Mouse (Mus musculus): ENCODE measurements around the gene Adamts16. TPM values are rescaled to one million over a fixed set of nuclear protein-coding genes. Genes with fewer than 3 reads are reported as not detected.

Adamts16 gene
- total RNA-seq, 2 experiments from 2014 or later = 0.38 to 0.44 TPM

DNA sequence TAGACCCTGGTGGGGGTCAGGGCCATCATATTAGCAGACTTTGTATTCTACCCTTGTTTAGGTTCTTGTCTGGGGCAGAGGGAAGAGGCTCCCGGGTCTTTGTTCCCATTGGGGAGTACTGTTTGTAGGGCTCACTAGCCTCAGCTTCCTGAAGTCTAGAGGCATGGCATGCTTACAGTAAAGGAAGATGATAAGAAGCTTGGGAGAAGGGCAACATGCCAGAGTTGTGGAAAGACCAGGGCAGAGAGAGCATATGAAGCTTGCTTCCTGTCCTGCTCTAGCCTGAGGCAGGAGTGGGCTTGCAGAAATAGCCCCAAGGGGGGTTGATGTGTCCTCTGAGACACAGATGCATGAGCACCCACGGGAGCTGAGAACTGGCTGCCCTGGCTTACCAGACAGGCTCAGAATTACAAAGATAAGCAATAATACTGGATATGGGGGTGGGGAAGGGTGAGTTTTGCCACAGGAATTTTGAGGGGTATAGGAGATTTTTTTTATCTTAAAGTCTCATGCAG, 117.4 kb downstream of the Adamts16 start:
- intact Hi-C loops (cut with DNase I) = no loop called here
- DNase-seq = no peak

DNA sequence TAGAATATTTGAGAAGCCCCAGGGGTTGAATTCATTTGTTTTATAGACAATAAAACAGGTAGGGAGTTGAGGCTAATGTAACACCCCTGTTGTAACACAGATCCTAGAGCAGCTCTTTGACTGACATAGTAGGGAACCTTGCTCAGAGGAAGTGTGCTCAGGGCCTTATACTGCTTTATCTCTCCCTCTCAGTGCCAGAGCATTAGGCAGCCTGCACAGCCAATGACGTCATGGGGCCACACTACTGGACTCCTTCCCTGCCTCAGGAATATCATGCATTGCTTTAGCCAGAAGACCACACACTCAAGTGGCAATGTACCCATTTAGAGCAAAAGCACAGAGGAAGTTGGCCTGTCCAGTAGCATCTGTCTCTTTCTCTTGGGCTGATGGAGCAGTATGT, 121.6 kb downstream of the Adamts16 start:
- no peak for DNase-seq
- intact Hi-C loops (cut with DNase I) = no loop called here

DNA sequence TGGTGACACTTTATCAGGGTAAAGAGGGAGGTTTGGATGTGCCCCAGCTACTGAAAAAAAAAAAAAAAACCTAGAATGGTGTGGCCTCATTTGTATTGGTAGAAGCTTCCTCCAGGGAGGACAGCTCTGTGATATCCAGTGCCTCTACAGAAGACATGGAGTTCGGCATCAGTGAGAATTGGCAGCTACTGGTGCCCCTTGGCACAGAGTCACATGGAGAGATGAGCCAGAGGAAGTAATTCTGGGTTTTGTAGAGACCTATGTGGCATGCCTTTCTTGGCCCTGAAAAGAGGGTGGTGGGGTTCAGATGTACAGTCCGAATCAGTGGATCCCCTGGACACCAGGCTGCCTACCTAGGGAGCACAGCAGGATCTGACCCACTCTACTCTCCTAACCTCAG, 122.8 kb downstream of the Adamts16 start:
- intact Hi-C loops (cut with DNase I) = no loop called here
- DNase-seq = no peak

- DNase-seq = no peak
Observed at GRCm38 (mm10) chr13:70716022-70716421, 125.6 kb downstream of the Adamts16 start.

GRCm38 (mm10) chr13:70714081-70714775, 127.4 kb downstream of the Adamts16 start:
- DNase-seq = no peak

More at GRCm38 (mm10) chr13:70716022-70716421, 125.6 kb downstream of the Adamts16 start:
- intact Hi-C loops (cut with DNase I) = no loop called here

GRCm38 (mm10) chr13:70713331-70713730, 128.3 kb downstream of the Adamts16 start:
- DNase-seq = no peak
- intact Hi-C loops (cut with DNase I) = no loop called here

More at GRCm38 (mm10) chr13:70714081-70714775, 127.4 kb downstream of the Adamts16 start:
- intact Hi-C loops (cut with DNase I) = no loop called here

DNA sequence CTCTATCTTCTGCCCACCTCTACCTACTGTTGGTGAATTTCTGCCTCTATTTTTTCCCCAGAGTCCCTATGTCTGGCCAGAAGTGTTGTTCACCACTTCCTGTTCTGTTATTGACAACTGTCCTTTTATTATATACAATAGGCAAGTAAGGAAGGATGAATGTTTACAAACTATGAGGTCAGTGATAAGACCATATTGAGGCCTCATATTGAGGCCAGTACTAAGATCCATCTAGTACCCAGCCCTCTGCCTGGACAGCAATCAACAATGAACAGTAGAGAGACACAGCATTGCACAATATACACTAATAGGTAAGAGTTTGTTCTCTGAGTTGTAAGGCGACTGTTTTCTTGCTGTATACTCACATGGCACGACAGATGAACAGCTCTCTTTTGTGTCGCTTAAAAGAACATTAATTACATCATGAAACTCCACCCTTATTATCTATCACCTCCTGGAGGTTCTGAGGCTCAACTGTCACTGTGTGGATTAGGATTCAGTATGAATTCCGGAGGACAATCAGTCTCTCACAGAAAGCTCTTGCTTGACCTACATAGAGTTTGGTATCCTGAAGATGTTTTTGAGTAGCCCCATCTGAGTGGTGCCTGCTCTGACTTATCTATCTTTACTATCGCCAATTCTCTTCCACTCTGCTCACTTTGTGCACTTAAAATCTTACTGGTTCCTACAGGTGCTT, 134.3 kb downstream of the Adamts16 start:
- no peak for DNase-seq
- intact Hi-C loops (cut with DNase I) = no loop called here

DNA sequence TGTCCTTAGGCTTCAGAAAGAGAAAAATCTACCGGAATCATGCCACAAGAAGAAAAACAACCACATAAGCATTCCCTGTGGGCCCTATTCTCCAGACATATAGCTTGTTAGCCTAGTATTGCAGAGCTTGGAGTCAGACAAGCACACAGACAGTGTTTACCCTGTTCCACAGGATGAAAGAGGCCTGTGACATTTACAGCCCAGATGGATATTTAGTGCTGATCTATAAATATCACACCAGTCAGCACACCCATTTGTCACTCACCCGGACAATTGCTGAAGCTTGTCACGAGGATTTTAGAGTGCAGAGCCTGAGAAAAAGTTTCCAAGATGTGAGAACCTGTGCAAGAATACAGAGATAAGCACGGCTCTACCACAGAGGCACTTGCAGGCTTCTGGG, 138.7 kb downstream of the Adamts16 start:
- intact Hi-C loops (cut with DNase I) = no loop called here
- no peak for DNase-seq

GRCm38 (mm10) chr13:70698812-70699387, 142.7 kb downstream of the Adamts16 start:
- intact Hi-C loops (cut with DNase I) = no loop called here
- no peak for DNase-seq

GRCm38 (mm10) chr13:70689452-70689960, 152.1 kb downstream of the Adamts16 start:
- intact Hi-C loops (cut with DNase I) = no loop called here
- DNase-seq = no peak

GRCm38 (mm10) chr13:70685825-70686224, 155.8 kb downstream of the Adamts16 start:
- intact Hi-C loops (cut with DNase I) = no loop called here
- no peak for DNase-seq

DNA sequence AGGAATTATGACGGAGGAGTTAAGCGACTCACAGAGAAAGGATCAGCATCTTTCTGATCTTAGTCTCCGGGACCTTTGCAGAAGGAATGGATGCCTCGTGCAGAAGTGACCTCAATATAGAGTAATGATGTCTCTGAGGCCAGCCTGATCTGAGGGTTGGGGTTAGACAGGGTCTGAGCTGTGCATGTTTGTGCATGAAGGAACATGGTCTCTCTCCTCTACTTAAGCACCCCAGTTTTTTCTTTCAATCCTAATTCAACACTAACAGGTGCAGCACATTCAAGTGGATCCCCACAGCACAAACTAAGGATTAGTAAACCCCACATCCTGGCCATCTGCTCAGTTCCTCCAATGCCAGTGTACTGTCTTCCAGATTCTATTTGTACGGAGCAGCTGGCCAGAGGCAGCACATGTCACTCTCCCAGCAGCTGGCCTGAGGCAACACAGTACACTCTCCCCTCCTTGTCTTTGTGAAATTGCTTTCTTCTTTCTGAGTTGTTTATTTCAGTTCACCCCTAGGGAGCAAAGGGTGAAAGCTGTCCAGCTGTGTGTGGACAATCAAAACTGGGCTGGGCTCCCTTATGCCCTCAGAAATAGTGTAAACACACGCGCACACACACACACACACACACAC, 156.5 kb downstream of the Adamts16 start:
- no peak for DNase-seq
- intact Hi-C loops (cut with DNase I) = no loop called here

- no peak for DNase-seq
- intact Hi-C loops (cut with DNase I) = no loop called here
Observed at GRCm38 (mm10) chr13:70681411-70682183, 160.0 kb downstream of the Adamts16 start.

GRCm38 (mm10) chr13:70680316-70680715, 161.3 kb downstream of the Adamts16 start:
- intact Hi-C loops (cut with DNase I) = no loop called here
- DNase-seq = no peak

Other genes with a start within 250 kb of the Adamts16 start
- gene Ice1, start 204.2 kb downstream of the Adamts16 start, total RNA-seq (2021) = 10 to 100 TPM; 13.6 to 14.5 TPM